13 mouse cellular contexts compared by ENCODE assay signal in genomic region chrX:42352610-42353254, GRCm38 (mm10).
"Had no signal": no experiment of that assay in that cellular context is flagged by ENCODE, and none has a peak within 500 bp of the region (broad histone marks: within the 10 kb centered on the region; RNA-seq: fewer than 3 reads in every experiment).

No protein-coding gene starts in this region.

- H3K4me3 ChIP-seq: kidney, embryonic 15.5 days; limb, embryonic 13.5 days; myocyte had no signal

- H3K9me3 ChIP-seq: kidney, embryonic 15.5 days; limb, embryonic 13.5 days had no signal

- DNase-seq: kidney, adult 2 months; kidney, postnatal 14 days; left cerebral cortex, postnatal 4 days; lung, adult 18-20 months; retina, postnatal 1 day; right cerebral cortex, postnatal 4 days; spleen, adult 18-20 months; thymus, adult 18-20 months; thymus, postnatal 14 days had no signal

- H3K27me3 ChIP-seq: kidney, embryonic 15.5 days; limb, embryonic 13.5 days had no signal

- H3K36me3 ChIP-seq: kidney, embryonic 15.5 days; limb, embryonic 13.5 days had no signal

- H3K4me1 ChIP-seq: kidney, embryonic 15.5 days; limb, embryonic 13.5 days had no signal

- H3K4me2 ChIP-seq: kidney, embryonic 15.5 days; limb, embryonic 13.5 days had no signal

- H3K27ac ChIP-seq: kidney, embryonic 15.5 days; limb, embryonic 13.5 days; liver, embryonic 14.5 days had no signal

- H3K9ac ChIP-seq: kidney, embryonic 15.5 days; limb, embryonic 13.5 days; liver, embryonic 14.5 days had no signal
